Mouse (Mus musculus) ES-Bruce4 (cell line): ENCODE measurements at regions not wholly inside any gene's neighbourhood (a gene's known extent, or its start where the extent isn't known, plus 50 kb on each side); places are given as distances from the start of the nearest gene placed in this dataset.

ENCODE experiments used
- EP300 ChIP-seq: IDR thresholded peaks from 2 replicates; pipeline ENCODE4 v1.6.1; 2011; ENCODE audit warnings: low read depth, low read length; ENCODE audit not compliant: insufficient read depth
- POLR2A ChIP-seq: IDR thresholded peaks from one replicate; pipeline ENCODE4 v1.8.1; 2011; ENCODE audit warnings: low read length; ENCODE audit not compliant: insufficient read depth

GRCm38 (mm10) chr10:111575256-111575655, 69.2 kb downstream of the Phlda1 start:
- no peak for TF ChIP-seq POLR2A
- TF ChIP-seq EP300, result no peak
